Mouse (Mus musculus) midbrain, embryonic 15.5 days (tissue): ENCODE data around the gene Ovgp1. TPM values are rescaled to one million over a fixed set of nuclear protein-coding genes. Genes with fewer than 3 reads are reported as not detected.
A peak's percentile ranks its signal among the peaks of the same experiment; 100 is the strongest.
"Not testable (repeated sequence)": the region's sequence is repeated elsewhere in the genome, so short reads cannot be mapped to it uniquely, and the experiment has no call there.

Experiments
- ATAC-seq: fragments of 200-750 bp; cut with Nextera tagmentation; replicated peaks from 2 replicates; pipeline ENCODE4 v1.8.0; 2017; ENCODE audit warnings: moderate TSS enrichment
- H3K27ac ChIP-seq: fragments of 300-500 bp; sonication (generic); 2 replicates; pipeline ENCODE4 v1.5.1; 2015; ENCODE audit warnings: mild to moderate bottlenecking, inconsistent platforms
- H3K27me3 ChIP-seq: fragments of 300-500 bp; sonication (generic); replicated peaks from 2 replicates; pipeline ENCODE4 v1.6.1; 2015; ENCODE audit warnings: inconsistent platforms
- H3K36me3 ChIP-seq: fragments of 300-500 bp; sonication (generic); replicated peaks from 2 replicates; pipeline ENCODE4 v1.6.1; 2015; ENCODE audit warnings: inconsistent platforms
- H3K4me1 ChIP-seq: fragments of 300-500 bp; sonication (generic); 2 replicates; pipeline ENCODE4 v1.6.1; 2015; ENCODE audit warnings: inconsistent platforms
- H3K4me2 ChIP-seq: fragments of 300-500 bp; sonication (generic); 2 replicates; pipeline ENCODE4 v1.6.1; 2015; ENCODE audit warnings: inconsistent platforms, mild to moderate bottlenecking, moderate library complexity
- H3K4me3 ChIP-seq: fragments of 300-500 bp; sonication (generic); 2 replicates; pipeline ENCODE4 v1.5.1; 2015; ENCODE audit warnings: mild to moderate bottlenecking, inconsistent platforms
- H3K9ac ChIP-seq: fragments of 300-500 bp; sonication (generic); 2 replicates; pipeline ENCODE4 v1.6.1; 2015; ENCODE audit warnings: mild to moderate bottlenecking, inconsistent platforms
- H3K9me3 ChIP-seq: fragments of 300-500 bp; sonication (generic); 2 replicates; pipeline ENCODE4 v1.6.1; 2016; ENCODE audit warnings: inconsistent platforms
- WGBS: fragments of 180-500 bp; shearing (Covaris S2); methylation state at CpG from one replicate; pipeline ENCODE4 v1.1.7; 2015; ENCODE audit warnings: mixed read lengths; 5-methylcytosine and 5-hydroxymethylcytosine counted together
- polyA plus RNA-seq: library from polyadenylated mRNA; unstranded; fragments of >200 nt; fragmentation: Nextera tagmentation; extraction: Ambion mirVana; gene quantifications from 2 replicates; pipeline ENCODE4 v1.2.1, GENCODE M21; 2015

The Ovgp1 gene
- polyA plus RNA-seq, 1 experiment from 2014 or later = 6.1 TPM

DNA sequence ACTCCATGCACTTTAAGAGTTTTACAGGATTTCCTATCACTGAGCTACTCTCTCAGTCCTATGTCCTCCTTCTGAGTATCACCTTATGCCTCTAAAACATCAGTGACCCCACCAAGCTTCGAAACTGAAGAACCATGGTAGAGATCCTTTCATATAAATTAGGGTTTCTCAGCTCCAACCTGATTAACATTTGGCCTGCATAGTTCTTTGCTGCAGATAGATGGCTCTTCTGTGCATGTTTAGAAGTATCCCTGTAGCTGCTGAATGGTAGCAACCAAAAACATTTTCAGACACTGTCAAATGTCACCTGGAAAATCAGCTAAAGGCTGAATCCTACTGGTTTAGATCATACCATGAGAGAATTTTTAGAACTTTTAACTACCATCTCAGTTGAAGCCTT, 16.3 kb upstream of the Ovgp1 start:
- 91% methylated on average over 1 of the region's 1 CpGs for WGBS
- Histone ChIP-seq H3K27ac (no peak overlapping the region), H3K4me3 (no peak overlapping the region; the same call in 1 of the 2 replicates), H3K27me3 (no peaks in the 10 kb centered on the region), H3K9ac (no peak overlapping the region), H3K9me3 (no peaks in the 10 kb centered on the region), H3K4me1 (peaks cover 39% of the 10 kb centered on the region), H3K36me3 (peaks cover 29% of the 10 kb centered on the region), H3K4me2 (peak overlapping the region; percentile 71)
- ATAC-seq = no peak

DNA sequence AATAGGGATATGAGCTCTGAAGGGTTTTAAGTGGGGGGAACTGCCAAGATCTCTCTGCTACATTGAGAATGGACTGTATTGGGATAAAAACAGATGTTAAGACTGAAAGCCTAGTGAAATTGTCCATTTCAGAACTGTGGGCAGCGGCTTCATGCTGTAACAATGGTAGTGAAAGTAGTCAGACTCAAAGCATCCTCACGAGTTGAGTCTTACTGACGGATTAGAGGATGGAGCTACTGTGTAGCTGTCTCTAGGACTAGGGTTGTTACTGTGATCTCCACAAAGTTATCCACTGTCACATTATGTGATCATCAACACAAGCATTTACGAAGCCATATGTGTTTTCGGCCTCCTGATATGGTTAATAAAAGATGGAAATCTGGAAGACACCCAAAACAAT, 15.3 kb upstream of the Ovgp1 start:
- Histone ChIP-seq H3K4me1 (peaks cover 39% of the 10 kb centered on the region), H3K9me3 (no peaks in the 10 kb centered on the region), H3K27me3 (no peaks in the 10 kb centered on the region), H3K9ac (peak overlapping the region; percentile 98), H3K36me3 (peaks cover 29% of the 10 kb centered on the region), H3K27ac (no peak overlapping the region), H3K4me2 (peak overlapping the region; percentile 71), H3K4me3 (peak overlapping the region; percentile 87)
- ATAC-seq = no peak
- WGBS = 36% methylated on average over 5 of the region's 5 CpGs

DNA sequence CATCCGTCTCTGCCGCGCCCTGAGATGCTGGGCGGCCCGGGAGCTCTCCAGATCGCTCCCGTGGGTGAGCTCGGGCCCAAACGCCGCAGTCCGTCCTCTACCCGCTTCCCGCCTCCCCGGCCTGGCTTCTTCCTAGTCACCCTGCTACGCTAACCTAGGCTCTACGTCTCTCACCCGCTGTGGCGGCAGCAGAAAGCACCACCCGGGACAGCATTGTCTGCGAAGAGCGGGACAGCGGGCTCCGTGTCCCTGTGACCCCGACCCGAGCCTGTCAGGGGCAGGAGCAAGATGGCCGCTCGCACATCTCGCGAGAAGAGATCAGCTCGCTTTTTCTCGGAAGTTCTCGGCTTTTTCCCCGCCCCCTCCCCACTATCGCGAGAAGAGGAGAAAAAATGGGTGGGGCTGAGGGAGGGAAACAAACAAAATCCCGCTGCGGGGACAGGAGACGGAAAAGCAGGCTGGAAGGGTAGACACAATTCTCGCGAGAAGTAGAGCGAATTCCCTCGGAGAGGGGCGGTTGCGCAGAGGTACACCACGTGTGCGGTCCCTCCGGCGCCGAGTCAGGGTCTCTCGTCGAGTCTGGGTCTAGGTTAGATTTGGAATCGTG, 14.4 kb upstream of the Ovgp1 start, which contains the start of gene Wdr77:
TSS of gene Wdr77 (plus strand) at position 396 of the 607 bp plus-strand sequence.
- H3K36me3 ChIP-seq = peaks cover 33% of the 10 kb centered on the region
- H3K9me3 ChIP-seq = no peaks in the 10 kb centered on the region
- peak within 1 kb of the TSS; percentile 92 for H3K27ac ChIP-seq
- no peaks in the 10 kb centered on the region for H3K27me3 ChIP-seq
- under 1% methylated on average over 52 of the region's 52 CpGs for WGBS
- peak within 1 kb of the TSS; percentile 87 for H3K4me3 ChIP-seq
- ATAC-seq = peak; percentile 98
- peak within 1 kb of the TSS; percentile 98 for H3K9ac ChIP-seq
- peaks cover 39% of the 10 kb centered on the region for H3K4me1 ChIP-seq
- peak within 1 kb of the TSS; percentile 73 for H3K4me2 ChIP-seq

DNA sequence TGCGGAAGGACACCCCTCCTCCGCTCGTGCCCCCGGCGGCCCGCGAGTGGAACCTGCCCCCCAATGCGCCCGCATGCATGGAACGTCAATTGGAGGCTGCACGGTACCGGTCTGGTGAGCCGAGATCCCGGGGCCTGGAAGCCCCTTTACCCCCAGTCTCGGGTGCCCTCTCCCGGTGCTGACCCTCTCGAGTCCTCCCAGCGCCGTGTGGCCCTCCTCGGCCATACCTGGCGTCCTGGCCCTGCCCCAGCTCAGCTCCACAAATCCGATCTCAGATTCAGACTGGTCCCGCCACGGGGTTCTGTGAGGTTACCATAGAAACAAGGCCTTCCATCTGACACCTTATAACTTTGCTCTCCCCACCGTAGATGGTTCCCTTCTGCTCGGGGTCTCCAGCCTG, 13.9 kb upstream of the Ovgp1 start:
- peak overlapping the region; percentile 94 for H3K9ac ChIP-seq

DNA sequence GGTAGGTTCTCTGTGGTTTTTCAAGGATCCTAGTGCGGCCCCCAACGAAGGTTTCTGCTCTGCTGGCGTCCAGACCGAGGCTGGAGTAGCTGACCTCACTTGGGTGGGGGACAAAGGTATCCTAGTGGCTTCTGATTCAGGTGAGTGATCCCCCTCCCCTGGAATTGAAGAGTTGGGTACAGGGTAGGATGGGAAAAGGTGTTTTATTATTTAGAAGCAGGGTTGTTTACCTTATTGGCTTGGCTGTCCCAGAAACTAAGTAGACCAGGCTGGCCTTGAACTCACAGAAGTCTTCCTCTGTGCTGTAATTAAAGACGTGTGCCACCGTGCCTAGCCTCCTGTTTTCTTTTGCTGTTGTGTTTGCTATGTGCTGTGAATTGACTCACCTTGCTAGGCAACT, 13.5 kb upstream of the Ovgp1 start, which contains the start of gene Atp5f1:
TSS of gene Atp5f1 (minus strand) at position 101 of the 400 bp plus-strand sequence.
- Histone ChIP-seq H3K9ac (peak within 1 kb of the TSS; percentile 98), H3K27me3 (no peaks in the 10 kb centered on the region), H3K4me3 (peak within 1 kb of the TSS; percentile 87), H3K36me3 (peaks cover 38% of the 10 kb centered on the region), H3K4me1 (peaks cover 39% of the 10 kb centered on the region), H3K9me3 (no peaks in the 10 kb centered on the region), H3K27ac (peak within 1 kb of the TSS; percentile 92), H3K4me2 (peak within 1 kb of the TSS; percentile 73)
- 5% methylated on average over 6 of the region's 6 CpGs for WGBS
- no peak; the same call in 1 of the 2 replicates for ATAC-seq

More for the DNA sequence above, 13.9 kb upstream of the Ovgp1 start:
- H3K36me3 ChIP-seq = peaks cover 38% of the 10 kb centered on the region
- H3K4me3 ChIP-seq = peak overlapping the region; percentile 87
- under 1% methylated on average over 26 of the region's 26 CpGs for WGBS
- peak overlapping the region; percentile 79 for H3K27ac ChIP-seq
- no peaks in the 10 kb centered on the region for H3K9me3 ChIP-seq
- H3K4me2 ChIP-seq = peak overlapping the region; percentile 73
- H3K27me3 ChIP-seq = no peaks in the 10 kb centered on the region
- peaks cover 39% of the 10 kb centered on the region for H3K4me1 ChIP-seq
- peak; percentile 85 for ATAC-seq

DNA sequence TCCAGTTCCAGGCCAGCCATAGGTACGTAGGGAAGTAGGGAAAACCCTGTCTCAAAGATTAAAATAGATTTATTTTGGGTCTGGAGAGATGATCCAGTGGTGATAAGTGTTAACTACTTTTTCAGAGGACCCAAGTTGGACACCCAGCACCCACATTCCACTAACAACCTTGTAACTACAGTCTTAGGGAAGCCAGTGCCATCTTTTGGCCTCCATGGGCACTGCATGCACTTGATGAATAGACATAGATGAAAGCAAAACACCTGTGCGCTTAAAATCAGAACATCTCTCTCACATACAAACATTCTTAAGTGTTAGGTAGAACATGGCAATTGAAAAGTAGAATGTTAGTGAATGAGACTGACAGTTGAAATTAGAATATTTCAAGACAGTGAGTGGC, 12.8 kb upstream of the Ovgp1 start:
- Histone ChIP-seq H3K9me3 (no peaks in the 10 kb centered on the region), H3K4me3 (peak overlapping the region; percentile 87; the same call in 1 of the 2 replicates), H3K4me1 (peaks cover 39% of the 10 kb centered on the region), H3K36me3 (peaks cover 43% of the 10 kb centered on the region), H3K9ac (no peak overlapping the region), H3K27ac (no peak overlapping the region), H3K27me3 (no peaks in the 10 kb centered on the region), H3K4me2 (peak overlapping the region; percentile 73)
- no peak for ATAC-seq
- WGBS = 96% methylated on average over 2 of the region's 2 CpGs

DNA sequence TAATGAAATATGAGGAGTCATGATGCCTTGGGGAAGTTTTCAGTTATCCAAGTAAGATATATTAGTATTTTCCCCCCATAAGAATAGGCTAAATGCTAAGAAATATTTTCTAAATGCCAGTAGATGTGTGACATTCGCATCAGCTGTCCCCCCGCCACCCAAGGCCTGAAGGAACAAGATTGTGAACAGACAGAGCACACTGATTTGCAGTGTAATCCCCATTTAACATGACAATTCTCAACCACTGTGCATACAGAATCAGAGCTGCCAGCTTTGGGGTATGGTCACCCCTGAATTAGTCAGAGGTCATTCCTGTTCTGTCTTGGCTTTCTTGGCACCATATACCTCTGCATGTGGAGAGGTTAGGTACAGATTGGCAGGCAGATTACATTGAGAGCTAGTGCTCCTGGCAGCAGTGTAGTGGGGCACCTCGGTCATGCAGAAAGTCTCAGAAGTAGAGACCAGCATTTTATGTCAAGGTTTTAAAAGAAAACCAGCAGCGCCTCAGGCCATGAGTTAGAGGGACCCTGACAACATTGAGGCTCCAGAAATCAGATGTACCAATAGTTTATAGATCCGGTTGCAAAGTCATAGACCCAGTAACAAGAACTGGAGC, 1.6 kb upstream of the Ovgp1 start:
- 86% methylated on average over 5 of the region's 5 CpGs for WGBS
- Histone ChIP-seq H3K27ac (no peak overlapping the region), H3K4me2 (no peak overlapping the region), H3K4me1 (no peaks in the 10 kb centered on the region), H3K36me3 (peaks cover 29% of the 10 kb centered on the region), H3K27me3 (no peaks in the 10 kb centered on the region), H3K9me3 (no peaks in the 10 kb centered on the region), H3K4me3 (no peak overlapping the region), H3K9ac (no peak overlapping the region)
- no peak for ATAC-seq

DNA sequence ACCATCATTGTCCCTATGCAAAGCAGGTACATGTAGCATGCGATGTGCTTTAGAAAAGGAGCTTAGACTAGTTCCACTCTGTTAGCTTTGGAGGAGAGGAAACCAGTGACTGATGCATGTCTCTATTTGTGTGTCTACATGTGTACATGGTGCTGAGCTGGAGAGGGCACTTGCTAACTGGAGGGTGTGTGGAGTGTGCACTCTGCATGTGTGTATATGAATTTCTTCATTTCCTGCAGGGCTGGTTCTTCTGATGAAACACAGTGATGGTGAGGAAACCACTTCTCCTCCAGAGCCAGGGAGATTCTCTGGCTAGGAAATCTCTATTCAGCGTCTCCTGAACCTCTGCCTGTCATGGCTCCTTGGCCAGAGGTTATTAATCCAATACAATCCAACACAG, 663 bp downstream of the Ovgp1 start:
- H3K4me1 ChIP-seq = no peaks in the 10 kb centered on the region
- no peak overlapping the region for H3K4me2 ChIP-seq
- ATAC-seq = no peak
- WGBS = 76% methylated on average over 2 of the region's 2 CpGs
- H3K9me3 ChIP-seq = no peaks in the 10 kb centered on the region
- H3K27me3 ChIP-seq = no peaks in the 10 kb centered on the region
- no peak overlapping the region for H3K27ac ChIP-seq
- H3K4me3 ChIP-seq = no peak overlapping the region
- H3K9ac ChIP-seq = no peak overlapping the region
- peaks cover 7% of the 10 kb centered on the region; the same call in 1 of the 2 replicates for H3K36me3 ChIP-seq

DNA sequence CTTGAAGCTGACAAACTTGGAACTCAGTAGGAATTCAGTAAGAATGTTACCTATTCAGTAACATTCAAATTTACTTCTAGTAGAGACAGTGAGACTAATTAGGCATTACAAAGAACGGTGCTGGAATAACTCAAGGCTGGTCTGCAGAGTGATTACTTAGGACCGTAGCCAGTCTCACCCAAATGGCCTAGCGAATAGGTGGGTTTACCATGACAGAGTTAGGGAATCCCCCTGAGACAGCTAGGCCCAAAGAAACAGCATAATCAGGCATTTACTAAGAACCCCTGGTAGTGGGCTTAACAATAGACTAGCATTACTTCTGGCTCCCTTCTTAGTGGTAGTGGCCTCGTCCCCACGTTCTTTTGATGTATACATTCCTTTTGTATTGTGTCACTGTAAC, 16.1 kb downstream of the Ovgp1 start:
- ATAC-seq, H3K27me3 ChIP-seq, H3K9ac ChIP-seq, H3K4me2 ChIP-seq, H3K9me3 ChIP-seq, H3K4me3 ChIP-seq, H3K27ac ChIP-seq, H3K4me1 ChIP-seq, H3K36me3 ChIP-seq: not testable (repeated sequence)
- 41% methylated on average over 5 of the region's 5 CpGs for WGBS

DNA sequence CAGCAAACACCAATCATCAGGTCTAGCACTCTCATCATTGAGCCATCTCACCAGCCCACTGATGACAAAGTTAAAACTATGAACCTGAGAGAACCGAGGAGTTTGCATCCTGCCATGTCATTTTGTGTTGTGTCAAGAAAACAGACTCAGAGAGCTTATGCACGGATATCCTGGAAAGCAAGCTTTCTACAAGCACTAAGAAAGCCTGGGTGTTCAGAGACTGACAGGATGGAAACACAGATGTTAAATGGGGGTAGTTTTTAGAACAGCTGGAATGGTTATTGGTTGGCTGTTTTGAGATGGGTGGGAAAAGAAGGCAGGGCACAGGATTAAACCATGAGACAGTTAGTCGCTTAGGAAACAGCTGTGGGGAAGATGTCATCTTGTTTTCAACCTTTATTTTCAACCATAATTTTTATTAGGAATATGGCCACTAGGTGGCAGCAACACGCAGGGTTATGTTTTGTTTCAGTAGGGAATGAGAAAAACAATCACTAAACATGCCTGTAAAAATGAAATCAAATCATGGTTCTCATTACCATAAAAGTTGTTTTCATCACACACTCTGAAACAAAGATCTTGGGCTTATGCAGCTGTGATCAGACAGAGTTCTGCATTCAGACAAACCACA, 18.3 kb downstream of the Ovgp1 start:
- Histone ChIP-seq H3K4me1 (no peaks in the 10 kb centered on the region), H3K27me3 (no peaks in the 10 kb centered on the region), H3K9me3 (no peaks in the 10 kb centered on the region), H3K9ac (no peak overlapping the region), H3K4me3 (no peak overlapping the region), H3K36me3 (no peaks in the 10 kb centered on the region), H3K4me2 (no peak overlapping the region), H3K27ac (no peak overlapping the region)
- WGBS = 29% methylated on average over 4 of the region's 4 CpGs
- ATAC-seq = peak; percentile 75

DNA sequence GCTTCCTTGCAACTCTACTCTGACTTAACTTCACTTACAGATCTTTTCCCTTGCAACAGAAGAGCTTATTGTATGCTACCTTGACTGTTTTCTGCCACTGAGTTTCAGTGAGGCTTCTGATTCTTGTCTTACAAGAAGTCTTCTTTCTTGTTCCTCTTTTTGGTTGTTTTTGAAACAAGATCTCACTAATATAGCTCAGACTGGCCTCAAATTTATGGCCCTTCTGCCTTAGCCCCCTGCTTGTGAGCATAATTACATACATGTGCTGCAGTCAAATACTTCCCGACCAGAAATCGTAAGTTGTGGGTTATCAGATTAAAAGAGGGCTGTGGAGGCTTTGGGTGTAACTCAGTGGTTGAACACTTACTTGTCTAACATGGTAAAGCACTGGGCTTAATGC, 21.2 kb downstream of the Ovgp1 start:
- H3K4me1 ChIP-seq = no peaks in the 10 kb centered on the region
- no peak overlapping the region for H3K4me3 ChIP-seq
- H3K27ac ChIP-seq = no peak overlapping the region
- no peaks in the 10 kb centered on the region for H3K27me3 ChIP-seq
- no peaks in the 10 kb centered on the region for H3K9me3 ChIP-seq
- no peaks in the 10 kb centered on the region for H3K36me3 ChIP-seq
- 84% methylated on average over 2 of the region's 2 CpGs for WGBS
- H3K9ac ChIP-seq = no peak overlapping the region
- H3K4me2 ChIP-seq = no peak overlapping the region
- ATAC-seq = no peak

DNA sequence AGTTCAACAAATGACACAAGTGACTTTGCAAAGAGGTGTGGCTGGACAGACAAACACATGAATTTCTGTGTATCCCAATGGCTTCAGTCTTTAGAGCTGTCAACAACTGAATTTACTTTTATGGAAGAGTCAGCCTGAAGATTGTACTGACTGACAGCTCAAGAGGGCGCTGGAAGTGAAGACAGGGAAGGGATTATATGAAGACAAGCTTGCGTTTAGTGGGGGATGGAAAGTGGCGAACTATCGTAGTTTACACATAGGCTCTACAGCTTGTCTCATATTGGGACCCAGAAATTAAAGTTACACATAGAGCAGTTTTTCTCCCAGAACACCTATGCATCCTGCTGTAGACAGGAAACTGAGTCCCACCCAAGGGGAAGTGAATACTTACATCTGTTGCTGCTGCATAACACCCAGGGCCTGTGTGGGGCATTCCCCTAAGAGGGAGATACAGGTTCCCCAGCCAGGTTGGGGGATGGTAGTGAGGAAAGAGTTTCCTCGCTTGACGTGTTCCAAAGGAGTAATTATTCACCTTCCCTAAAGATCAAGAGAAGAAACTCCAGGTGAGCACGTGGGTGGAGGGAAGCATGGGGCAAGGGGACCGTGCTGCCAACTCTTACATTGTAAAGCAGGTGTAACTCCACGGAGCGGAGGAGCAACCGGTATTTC, 27.3 kb downstream of the Ovgp1 start:
- H3K27me3 ChIP-seq = no peaks in the 10 kb centered on the region

More for the DNA sequence above, 27.3 kb downstream of the Ovgp1 start:
- ATAC-seq = peak; percentile 74
- Histone ChIP-seq H3K4me1 (peaks cover 10% of the 10 kb centered on the region), H3K9ac (0 out of 2 replicates have a peak overlapping the region, but pooled peaks have one; percentile 13), H3K4me3 (peak overlapping the region; percentile 34), H3K4me2 (peak overlapping the region; percentile 54), H3K9me3 (no peaks in the 10 kb centered on the region), H3K36me3 (no peaks in the 10 kb centered on the region), H3K27ac (no peak overlapping the region)
- 14% methylated on average over 11 of the region's 11 CpGs for WGBS
